Mouse (Mus musculus) fibroblast of lung, adult 2 months (primary cell): ENCODE data around the gene Mak.
"Not testable (repeated sequence)": the region's sequence is repeated elsewhere in the genome, so short reads cannot be mapped to it uniquely, and the experiment has no call there.

Source experiments
- DNase-seq: peaks from one replicate; pipeline ENCODE4 v3.0.0-alpha.2; 2011; ENCODE audit warnings: low read depth

Gene Mak

DNA sequence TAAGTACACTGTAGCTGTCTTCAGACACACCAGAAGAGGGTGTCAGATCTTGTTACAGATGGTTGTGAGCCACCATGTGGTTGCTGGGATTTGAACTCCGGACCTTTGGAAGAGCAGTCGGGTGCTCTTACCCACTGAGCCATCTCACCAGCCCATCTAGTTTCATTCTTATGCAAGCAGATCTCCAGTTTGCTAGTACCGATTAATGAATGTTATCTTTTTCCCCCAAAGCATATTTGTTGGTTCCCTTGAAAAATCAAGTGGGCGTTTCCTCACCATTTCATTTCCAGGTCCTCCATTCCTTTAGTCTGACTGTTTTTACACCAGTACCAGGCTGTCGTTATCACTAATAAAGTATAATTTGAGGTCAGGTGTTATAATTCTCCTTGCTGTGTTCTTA lies 81.0 kb downstream of the Mak start:
- DNase-seq = not testable (repeated sequence)

DNA sequence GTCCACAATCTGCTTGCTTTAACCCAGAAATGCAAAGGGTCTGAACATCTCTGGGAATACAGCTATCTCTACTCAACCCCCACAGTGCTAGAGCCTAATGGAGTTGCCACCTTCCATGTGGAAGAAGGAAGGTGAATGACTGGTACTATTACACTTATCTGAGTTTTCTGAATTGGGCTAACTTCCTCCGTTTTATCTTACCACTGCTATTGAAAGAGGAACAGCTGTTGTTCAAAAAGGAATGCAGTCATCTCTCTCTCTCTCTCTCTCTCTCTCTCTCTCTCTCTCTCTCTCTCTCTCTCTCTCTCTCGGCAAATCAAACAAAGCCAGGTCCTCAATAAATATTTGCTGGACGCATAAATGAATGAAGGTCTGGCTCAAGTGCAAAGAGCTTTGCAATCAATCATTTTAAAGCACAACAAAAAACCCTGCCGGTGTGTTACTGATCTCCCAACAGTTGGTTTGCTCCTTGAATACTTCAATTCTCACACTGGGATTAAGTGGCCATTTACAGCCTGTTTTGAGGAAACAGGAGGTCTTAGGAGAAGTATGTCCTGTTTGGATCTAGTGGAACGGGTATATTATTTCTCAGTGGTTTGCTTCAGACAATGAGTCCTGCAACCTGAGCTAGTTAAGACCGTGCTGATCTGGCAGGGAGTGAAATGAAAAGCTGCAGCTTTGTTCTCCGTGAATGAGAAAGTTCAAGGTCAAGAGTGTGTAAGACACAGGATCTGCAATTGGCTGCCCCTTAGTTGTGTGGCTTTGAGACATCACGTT lies 84.8 kb downstream of the Mak start:
- DNase-seq = no peak

DNA sequence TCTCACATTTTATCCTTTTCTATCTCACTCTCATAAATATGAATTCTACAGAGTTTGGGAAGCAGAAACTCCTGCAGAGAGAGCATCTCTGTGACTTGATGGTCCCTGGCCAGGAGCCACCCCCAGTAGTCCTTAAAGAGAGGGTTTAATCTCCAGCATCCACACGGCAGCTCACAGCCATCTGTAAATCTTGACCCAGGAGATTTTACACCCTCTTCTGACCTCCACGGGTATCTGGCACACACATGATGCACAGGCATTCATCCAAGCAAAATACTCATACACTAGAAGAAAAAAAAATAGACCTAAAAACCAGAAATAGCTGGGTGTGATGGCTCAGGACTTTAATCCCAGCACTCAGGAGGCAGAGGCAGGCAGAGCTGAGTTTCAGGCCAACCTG lies 91.1 kb downstream of the Mak start:
- no peak for DNase-seq

DNA sequence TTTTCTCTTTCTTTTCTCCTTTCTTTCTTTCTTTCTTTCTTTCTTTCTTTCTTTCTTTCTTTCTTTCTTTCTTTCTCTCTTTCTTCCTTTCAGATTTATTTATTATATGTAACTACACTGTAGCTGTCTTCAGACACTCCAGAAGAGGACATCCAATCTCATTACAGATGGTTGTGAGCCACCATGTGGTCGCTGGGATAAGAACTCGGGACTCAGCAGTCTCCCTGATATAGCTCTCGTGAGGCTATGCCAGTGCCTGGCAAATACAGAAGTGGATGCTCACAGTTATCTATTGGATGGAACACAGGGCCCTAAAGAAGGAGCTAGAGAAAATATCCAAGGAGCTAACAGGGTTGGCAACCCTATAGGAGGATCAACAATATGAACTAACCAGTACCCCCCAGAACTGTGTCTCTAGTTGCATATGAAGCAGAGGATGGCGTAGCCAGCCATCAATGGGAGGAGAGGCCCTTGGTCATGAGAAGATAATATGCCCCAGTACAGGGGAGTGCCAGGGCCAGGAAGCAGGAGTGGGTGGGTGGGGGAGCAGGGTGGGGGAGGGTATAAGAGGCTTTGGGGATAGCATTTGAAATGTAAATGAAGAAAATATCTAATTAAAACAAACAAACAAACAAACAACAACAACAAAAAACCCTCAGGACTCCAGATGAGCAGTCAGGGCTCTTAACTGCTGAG lies 91.8 kb downstream of the Mak start:
- not testable (repeated sequence) for DNase-seq

DNA sequence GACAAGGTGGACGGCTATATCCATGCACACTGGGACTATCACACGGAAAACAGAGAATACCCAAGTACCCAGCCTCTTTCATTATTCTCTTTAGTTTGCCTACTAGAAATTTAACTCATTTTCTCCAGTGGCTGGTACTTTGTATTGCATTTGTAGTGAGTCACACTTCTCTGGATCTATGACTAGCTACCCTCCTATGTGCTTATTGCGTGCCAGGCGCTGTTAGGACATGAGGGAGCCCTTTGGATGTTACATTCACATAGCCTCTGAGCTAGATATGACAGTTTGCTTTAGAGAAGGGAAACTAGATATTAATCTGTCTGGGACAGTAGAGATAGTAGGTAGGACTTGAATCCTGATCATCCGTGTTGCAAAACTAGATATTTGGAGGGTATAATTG lies 93.4 kb downstream of the Mak start:
- DNase-seq = no peak

DNA sequence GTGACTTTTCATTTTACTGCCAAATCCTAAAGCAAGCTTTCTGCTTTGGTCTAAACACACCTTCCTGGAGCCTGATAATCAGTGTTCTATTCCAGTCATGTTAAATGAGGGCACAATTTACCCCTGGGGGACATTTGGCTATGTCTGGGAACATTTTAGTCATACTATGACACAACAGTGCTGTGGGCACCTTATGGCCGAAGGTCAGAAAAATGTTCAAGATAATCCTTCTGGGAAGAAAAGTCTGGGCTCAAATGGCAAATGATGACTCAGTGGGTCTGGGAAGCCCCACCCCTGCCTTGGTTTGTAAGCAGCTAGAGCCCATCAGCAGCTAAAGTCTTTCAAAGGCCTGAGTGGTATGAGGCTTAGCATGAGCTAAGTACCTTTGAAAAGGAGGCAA lies 96.7 kb downstream of the Mak start:
- DNase-seq = peak; percentile 77

DNA sequence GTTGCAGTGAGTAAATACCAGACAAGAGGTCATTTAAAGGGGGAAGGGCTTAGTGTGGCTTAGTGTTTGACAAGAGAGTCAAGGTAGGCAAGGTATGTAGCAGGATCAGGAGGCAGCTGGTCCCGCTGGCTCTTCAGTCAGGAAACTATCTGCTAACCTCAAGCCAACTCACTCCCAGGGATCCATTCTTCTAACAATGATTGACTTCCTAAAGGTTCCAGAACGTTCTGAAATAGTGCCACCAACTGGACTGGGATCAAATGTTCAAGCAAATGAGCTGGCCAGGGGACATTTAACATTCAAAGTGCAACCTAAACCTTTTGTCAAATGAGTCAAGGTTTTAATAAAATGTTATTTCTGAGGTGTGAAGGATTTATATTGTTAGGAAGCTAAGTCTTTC lies 100.2 kb downstream of the Mak start:
- DNase-seq = no peak

DNA sequence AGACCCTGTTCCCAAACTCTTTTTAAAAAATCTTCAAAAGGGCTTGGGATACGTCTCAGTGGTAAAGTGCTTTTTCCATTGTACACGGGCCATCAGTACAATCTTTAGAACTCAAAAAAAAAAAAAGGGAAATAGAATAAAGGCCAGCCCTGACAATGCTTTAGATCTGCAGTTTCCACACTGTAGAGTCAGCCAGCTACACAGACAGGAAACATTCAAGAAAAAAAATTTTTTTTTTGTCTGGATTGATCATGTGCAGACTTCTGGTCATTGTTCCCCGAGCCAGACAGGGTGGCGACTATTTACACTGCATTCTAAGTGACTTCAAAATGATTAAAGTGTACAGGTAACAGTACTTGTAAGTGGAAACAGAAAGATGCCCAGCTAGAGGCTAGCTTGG lies 100.9 kb downstream of the Mak start:
- no peak for DNase-seq

DNA sequence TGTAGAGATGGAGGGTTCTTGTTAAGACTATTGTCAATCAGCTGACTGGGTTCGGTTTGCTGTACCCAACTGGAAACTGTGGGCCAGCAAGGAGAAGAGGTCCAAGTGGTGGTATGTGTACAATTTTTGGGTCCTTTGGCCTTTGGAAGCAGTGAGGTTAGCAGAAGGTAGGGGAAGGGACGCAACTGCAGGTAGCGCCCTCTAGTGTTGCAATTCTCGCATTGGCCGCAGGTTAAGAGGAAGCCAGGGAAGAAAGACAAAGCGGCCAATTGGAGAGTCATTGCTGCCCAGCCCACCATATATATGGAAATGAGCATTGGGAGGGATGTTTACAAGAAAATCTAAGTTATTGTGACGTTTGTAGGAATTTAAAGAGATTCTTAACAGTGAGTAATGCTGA lies 101.9 kb downstream of the Mak start:
- no peak for DNase-seq
